Mouse (Mus musculus) megakaryocyte-erythroid progenitor cell, adult 5-6 weeks (primary cell): ENCODE data around the gene Shmt2. TPM values are rescaled to one million over a fixed set of nuclear protein-coding genes. Genes with fewer than 3 reads are reported as not detected.
A peak's percentile ranks its signal among the peaks of the same experiment; 100 is the strongest.

Experiments used
- ATAC-seq: replicated peaks from 2 replicates; pipeline ENCODE4 v1.8.0; 2016; ENCODE audit warnings: mild to moderate bottlenecking, inconsistent platforms; ENCODE audit not compliant: severe bottlenecking, poor library complexity, low FRiP score, low TSS enrichment
- total RNA-seq, 2 experiments: library from RNA; stranded (forward) in 1 of 2; stranded (reverse) in 1 of 2; fragments of 200-1000, 215-1000 nt in 1 of 2; fragments of >200 nt in 1 of 2; fragmentation: Nextera tagmentation in 1 of 2; gene quantifications; 2 replicates each; pipeline ENCODE4 v1.2.3; 2014 to 2017

Gene Shmt2
- total RNA-seq, 2 experiments from 2014 or later, result 87.1 to 164 TPM

DNA sequence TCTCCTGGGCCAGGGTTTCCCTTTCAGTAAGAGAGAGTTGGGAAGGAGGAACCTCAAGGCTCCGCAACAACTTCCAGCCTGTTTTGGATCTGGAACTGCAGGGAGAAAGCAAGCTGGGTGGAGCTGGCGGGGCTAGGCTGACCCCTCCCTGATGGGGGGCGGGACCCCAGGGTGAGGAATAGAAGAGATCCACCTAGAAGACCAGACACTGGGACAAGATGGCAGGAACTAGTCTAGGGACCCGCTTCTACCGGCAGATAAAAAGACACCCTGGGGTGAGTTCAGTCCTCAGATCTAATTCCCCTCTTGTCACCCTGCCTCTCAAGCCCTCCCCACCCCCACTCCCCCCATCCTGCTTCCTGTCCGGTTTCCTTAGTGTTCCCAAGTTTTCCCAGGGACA lies 7.5 kb downstream of the Shmt2 start, which contains the start of gene Ndufa4l2:
TSS of gene Ndufa4l2 (plus strand) at position 204 of the 400 bp plus-strand sequence.
- ATAC-seq, result no peak

DNA sequence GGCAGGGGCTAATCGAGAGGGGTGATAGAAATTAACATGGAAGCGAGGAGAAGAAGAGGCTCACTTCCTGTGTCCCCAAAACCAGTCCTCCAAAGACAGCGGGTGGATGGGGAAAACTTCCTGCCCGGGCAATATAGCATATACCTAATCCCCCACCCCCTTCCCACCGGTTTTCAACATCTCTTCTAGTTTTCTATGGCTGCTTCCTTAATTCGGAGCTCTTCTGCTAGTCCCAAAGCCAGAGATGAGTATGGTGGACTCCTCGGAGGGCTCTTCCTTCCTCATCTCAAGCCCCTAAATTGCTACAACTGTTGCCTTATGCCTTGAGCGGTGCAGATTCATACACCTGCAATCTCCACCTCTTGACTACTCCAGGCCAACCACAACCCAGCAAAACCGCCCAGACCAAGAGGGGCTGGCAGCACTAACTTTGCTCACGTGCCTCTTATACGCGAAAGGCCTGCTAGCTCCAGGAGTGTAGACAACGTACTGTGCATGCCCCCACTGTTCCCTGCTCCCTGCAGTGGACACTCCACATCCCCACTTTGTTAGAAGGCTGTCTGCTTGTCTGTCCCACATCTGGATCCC lies 8.0 kb downstream of the Shmt2 start:
- no peak for ATAC-seq

DNA sequence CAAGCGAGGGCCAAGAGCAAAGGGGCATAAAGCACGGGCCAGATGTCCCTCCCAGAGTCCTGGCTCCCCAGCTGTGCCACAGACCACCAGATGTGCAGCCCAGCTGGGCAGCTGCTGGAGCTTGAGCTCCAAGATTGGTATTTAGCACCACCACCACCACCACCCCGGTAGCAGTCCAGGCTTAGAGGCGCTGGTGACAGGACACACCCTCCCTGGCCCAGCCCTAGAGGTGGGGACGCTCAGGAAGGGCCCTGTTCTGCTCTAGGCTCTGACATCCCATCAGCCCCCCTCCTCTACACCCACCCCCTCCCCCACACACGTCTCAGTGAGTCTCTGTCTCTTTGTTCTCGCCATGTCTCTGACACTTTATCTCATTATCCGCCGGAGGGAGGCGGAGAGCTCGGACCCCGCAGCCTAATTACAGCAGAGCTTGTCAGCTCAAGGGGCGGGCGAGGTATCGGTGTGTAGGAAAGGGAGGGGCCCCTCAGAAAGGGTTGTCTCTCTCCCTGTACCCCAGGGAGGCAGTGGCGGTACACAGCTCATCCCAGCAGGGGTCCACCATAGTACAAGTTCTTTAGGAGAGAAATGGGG lies 8.6 kb downstream of the Shmt2 start:
- peak; percentile 26; the same call in 1 of the 2 replicates for ATAC-seq

DNA sequence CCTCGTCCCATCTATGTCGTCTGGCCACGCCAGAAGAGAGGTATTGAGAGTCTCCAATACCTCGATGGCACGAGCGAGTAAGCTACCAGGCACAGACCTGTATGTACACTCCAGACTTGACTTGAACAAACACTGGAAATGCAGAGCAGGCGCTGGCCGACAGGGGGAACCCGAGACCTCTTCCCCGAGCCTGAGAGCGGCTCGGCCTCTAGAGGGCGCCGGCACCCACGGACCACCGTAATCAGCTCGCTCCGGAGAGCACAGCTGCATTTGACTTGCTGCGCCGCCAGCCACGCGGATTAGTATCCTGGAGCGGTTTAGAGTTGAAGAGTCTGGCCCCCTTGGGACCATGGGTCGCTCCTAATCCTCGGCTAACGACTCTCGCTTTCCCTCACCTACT lies 9.4 kb downstream of the Shmt2 start:
- peak; percentile 61 for ATAC-seq

DNA sequence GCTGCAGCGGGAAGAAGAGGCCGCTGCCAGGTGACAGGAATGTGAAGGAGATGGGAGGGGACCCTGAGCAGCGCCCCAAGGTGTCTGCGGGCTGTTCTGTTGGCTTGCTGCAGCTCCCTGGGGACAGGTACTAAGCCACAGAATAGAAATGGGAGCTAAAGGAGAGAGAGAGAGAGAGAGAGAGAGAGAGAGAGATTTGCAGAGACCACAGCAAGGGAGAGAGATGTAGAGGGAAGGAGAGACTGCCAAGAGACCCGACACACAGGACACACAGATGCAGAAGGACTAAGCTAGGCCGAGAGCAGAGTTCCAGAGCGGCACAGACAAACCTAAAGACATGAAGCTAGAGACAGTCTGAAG lies 10.0 kb downstream of the Shmt2 start:
- ATAC-seq, result no peak

DNA sequence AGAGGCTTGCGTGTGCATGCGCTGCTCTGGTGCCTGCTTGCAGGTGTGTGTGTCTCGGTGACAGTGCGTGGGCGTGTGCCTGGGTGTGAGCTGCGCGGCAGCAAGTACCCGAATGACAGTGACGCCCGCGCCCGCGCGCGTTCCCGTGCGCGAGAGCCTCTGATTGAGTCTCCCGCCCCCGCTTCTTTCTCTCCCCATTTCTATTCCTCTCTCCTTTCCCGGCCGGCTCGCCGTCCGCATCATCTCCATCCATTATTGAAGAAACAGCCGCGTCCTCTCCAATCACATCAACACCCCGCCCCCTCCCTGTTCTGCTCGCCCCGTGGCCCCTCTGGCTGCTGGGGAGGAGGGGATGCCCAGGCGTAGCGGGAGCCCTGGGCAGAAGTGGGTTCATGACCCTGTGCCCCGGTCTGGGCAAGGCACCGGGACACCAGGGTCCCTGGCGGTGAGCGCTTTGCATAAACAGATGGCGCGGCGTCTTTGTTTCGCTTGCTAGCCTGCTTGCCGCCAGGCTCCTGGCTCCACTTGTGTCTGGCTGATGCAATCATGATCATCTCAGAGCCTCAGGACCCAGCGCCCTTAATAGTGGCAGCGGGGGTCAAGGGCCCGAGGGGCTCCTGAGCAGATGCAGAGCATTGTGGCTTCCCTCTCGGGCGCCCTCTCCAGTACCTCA lies 10.5 kb downstream of the Shmt2 start:
- ATAC-seq, result no peak

DNA sequence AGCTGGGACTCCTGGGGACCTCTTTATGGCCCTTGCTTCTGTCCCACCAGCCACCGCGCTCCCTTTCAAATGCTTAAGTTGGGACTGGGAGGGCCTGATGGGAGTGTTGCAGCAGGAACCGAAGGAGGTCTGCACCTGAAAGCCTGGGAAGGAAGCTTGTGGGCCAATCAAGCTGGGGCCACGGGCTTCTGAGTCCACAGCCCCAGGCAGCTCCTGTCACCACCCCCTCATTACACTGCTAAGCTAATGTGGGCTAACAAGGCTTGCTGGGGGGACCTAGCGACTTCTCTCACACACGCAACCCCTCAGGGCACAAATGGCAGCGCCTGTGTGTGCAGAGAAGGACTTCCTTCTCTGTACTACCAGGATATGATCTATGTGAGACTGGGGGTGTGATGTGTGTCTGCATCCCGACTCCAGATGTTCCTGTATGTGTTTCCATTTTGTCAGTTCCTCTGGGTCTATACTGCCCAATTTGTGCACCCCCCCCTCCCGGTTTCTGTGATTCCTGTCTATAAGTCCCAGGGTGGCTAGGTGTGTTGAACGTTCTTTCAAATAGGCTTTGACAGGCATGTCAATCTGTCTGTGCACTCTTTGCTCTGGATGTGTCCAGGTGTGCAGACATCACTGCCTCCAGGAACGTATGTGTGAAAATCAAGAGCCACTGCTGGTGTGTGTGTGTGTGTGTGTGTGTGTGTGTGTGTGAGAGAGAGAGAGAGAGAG lies 11.2 kb downstream of the Shmt2 start:
- no peak for ATAC-seq

DNA sequence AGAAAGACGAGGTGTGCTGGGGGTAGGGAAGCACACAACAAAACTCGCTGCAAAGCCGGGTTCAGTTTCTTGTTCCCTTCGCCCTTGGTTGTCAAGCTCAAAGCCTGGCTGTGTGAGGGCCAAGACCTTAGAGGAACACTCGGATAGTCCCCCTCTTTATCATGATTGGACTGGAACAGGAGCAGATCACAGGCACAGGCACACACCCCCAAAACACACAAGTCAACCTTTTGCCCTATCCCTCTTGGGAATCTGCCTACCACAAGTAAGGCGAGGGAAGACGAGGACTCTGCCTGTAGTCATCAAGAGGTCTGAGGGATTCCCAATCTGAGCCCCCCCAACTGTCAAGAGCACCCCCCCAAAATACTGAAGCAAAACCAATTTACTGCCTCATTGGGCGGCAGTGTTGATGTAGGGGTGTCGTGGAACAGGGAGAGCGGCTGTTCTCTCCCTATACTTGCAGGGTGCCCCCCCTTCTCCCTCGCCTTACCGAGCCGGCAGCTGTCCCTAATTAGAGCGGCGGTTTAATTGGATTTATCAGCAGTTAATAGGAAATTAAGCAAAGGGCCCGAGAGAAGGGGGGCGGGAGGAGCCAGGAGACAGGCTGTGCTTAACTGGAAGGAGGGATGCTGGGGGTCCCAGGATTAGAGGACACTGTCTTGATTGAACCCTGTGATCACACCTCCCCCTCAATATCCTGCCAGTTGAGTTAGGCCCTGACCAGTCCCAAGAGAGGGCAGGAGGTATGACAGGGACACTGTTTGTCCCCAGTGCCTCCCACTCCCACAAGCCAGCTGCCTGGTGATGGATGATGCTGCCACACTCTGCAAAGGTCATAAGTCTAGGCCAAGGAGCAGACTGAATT lies 12.2 kb downstream of the Shmt2 start:
- ATAC-seq, result no peak

DNA sequence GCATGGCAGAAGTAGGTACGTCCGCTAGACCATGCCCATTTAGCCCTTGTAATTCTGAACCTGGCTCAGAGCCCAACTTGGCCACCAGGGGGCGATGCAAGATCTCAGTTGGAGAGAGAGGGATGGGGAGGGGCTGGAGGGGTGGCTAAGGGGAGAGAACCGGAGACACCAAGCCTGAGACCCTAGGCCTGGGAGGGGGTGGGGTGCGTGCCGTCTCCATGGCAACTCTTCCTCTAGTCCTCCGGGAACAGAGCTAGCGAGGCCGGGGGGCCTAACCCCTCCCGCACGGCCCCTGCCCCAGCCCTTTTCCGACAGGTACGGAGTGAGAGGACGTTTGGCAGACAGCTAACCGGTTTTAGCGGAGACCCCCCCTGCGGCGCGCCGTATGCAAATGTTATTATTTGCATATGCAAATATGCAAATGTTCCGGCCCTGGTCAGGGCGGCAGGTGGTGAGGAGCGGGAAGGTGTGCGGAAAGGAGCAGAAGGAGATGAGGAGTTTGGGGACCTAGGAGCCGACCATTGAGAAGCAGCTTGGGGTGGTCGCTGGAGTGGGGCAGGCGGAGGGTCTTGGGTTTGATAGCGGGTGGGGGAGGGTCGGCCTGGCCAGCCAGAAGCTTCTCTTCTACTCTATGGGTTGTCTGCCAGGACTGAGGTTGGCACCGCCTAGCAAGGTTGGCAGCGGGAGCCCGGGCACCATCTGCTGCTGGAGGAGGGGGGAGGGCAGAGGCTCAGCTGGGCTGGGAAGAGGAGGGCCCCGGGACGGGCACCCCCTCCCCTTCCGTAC lies 13.0 kb downstream of the Shmt2 start:
- ATAC-seq, result peak; percentile 35; the same call in 1 of the 2 replicates

DNA sequence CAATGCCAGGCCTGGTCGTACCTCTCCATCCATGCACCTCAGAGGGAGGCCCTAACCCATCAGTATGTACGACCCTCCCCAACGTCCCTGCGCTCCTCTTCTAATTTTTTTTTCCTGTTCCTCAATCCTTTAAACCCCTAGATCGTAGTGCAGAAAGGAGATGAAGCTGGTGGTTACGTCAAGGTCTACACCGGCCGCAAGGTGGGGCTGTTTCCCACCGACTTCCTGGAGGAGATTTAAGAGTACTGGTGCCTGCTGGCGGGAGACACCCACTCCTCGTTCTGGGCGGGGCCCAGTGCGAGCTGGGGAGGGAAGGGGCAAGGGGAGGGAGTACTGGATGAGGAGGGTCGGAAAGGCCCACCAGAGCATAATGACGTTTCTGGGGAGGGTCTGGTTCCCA lies 14.0 kb downstream of the Shmt2 start:
- ATAC-seq, result peak; percentile 48

DNA sequence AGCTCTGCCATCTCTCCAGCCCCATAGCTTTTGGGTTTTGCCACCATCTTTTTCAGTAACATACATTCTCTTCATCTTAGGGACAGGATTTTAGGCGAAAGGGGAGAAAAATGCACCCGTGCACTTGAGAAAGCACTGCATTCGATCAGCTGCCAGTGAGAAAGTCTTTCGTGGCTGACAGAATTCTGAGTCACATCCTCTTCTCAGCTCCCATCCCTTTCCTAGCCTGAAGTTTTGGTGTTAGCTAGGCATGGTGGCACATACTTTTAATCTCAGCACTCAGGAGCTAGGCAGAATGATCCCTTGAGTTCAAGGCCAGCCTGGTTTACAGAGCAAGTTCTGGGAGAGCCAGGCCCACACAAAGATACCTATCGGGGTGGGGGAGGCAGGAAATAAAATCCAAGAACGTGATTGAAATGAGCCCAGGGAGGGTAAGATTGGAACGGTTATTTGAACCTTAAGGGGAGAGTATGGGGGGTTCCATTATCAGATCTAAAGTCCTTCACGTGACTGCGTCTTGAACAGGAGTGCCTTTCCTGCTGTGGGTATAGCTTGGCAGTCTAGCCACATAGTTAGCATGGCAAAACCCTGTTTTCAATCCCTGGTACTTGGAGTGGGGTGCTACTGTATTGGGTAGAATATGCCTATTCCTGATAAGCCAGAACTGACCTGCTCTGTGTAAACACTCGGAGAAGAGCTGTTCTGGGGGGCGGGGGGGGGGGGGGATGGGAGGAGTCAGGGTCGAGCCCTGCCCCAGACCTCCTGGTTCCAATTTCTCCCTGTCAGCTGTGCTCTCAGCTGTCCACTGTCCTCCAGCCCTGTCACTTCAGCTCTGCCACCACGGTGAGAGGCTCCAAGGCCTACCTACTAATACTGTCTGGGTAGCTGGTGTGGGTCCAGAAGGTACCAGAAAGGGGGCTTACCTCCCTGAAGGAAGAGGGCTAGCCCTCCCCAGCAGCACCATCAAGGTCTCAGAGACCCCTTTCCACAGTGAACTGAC lies 21.1 kb downstream of the Shmt2 start, which contains the start of gene Stac3:
TSS of gene Stac3 (plus strand) at position 793 of the 1,000 bp plus-strand sequence.
- no peak for ATAC-seq

DNA sequence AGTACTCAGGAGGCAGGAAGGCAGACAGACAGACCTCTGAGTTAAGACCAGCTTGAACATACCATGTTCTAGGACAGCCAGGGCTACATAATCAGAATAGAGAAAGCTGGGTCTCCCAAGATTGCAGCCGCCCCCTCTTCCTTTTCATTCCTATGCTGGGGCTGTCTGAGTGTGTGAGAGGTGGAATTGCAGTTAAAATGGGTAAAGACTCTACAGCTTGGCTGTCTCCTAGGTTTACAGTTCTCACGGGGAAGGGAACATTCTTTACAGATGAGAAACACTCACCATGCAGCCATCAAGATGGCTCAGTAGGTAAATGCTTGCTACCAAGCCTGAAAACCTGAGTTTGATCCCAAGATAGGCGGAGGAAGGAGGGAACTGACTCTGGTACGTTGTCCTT lies 22.2 kb downstream of the Shmt2 start:
- ATAC-seq, result no peak

DNA sequence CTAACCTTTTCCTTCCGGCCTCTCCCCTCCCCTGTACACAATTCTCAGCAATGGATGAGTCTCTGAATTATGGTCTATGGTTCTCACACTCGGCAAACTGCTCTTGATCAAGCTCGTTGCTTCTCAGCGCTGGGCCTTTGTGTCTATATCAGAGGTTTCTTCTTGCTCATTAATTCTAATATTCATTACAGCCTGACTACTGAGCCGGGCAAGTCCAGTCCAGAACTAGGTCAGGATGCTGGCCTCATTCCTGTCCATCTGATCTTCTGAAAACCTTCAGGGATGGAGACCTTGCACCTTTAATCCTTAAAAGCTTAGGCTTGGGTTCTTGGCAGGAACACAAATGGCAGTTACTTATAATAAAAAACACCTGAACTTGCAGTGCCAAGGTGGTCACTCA lies 22.7 kb downstream of the Shmt2 start:
- ATAC-seq, result no peak

DNA sequence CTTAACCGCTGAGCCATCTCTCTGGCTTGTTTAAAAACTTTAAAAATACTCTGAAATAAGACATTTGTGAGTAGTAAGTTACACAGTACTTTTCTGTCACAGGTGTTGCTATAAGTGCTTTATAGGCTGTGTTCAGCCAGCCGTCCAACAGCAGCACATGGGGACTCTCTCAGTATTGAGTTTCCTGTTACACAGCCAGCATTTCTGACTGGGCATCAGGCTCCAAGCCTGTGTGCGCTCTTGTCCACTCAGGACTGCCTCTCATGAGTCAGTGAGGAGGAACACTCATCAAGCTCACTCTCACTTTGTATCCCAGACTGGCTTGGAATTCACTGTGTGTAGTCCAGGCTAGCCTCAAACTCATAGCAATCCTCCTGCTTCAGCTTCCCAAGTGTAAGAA lies 26.1 kb downstream of the Shmt2 start:
- ATAC-seq, result no peak

DNA sequence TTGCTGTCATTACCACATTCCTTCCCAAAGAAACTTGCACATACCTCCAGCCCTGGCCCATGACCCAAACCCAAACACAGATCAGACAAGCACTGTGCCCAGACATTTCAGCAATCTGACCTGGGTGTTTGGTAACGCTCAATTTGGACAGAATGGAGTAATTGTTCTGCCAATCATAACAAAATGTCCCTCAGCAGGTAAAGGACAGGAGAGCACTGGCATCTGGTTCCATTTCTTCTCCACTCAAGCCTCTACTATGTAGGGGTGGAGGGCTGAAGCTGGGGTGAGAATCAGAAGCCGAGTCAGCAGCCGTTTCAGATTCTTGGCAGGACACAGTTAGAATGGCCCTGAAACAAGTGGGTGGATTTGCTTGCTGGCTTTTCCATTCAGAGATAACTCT lies 30.1 kb downstream of the Shmt2 start:
- no peak for ATAC-seq

DNA sequence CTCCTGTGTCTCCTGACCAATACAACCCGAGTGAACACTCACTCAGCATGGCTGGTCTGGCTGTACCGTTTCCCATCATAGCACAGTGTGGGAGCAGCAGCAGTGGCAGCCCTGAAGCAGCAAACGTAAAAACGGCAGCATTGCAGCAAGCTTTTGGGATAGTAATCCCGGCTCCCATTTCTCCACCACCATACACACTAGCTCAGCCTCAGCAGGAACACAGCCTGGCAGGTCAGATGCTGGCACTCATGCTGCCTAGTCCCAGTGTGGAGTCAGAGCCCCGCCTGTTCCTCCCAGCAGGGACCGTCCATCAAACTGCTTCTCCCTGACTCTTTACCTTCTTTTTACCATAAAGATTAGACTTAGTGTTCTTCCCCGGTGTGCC lies 31.1 kb downstream of the Shmt2 start:
- no peak for ATAC-seq
